Mouse (Mus musculus) bone marrow, adult 2 months (tissue): ENCODE results near the gene Ednrb.

Experiments
- CTCF ChIP-seq: fragments of 200-500 bp; IDR thresholded peaks from 2 replicates; pipeline ENCODE4 v1.5.1; 2011; ENCODE audit warnings: low read length, control low read depth; ENCODE audit not compliant: control insufficient read depth, insufficient read depth
- POLR2A ChIP-seq: fragments of 200-500 bp; IDR thresholded peaks from 2 replicates; pipeline ENCODE4 v1.6.1; 2011; ENCODE audit warnings: low read depth, mild to moderate bottlenecking, control low read depth, low read length, borderline replicate concordance; ENCODE audit not compliant: control insufficient read depth

DNA sequence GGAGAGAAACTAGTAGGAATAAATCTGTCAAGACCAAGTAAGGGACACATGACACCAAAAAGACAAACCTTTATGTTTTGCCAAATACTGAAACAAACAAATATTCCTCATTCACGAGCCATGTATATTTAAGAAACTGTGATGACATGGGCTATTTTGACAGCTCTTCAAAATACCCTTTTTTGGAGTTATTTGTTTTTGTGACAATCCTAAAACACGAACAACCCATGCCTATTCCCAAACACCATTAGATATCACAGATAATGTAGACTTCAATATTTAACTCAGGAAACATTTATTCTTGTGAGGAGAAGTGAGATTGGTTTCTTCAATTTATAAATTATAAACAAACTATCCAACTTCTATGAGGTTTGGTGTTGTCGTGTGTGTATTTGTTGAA, 32.4 kb upstream of the Ednrb start:
- TF ChIP-seq CTCF = no peak
- no peak for TF ChIP-seq POLR2A
